ENCODE assay signal across 7 mouse cellular contexts in the genomic region with DNA sequence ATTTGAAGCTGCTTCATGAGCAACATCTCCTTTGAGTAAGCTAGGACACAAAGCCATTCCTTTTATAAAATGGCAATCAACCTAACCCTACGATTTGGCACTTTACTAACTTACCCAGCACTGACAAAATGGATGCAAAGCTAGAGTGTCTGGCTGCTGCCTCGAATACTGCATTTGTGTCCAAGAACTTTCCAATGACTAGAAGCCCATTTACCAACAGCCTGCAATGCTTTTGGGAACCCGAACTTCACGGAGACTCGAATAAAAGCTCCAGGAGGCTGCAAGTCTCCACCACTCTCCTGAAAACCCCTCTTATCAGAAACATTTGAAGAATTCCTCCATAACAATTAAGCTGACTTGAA. TPM values are rescaled to one million over a fixed set of nuclear protein-coding genes. Genes with fewer than 3 reads are reported as not detected.
DNase-seq lines count a peak whose midpoint lies in the region; ATAC-seq and TF ChIP-seq lines count a peak whose summit lies in the region.

No protein-coding gene starts in this region.

- H3K36me3 ChIP-seq in liver, adult 2 months (ENCODE audit: control insufficient read depth, insufficient read depth, low read length): no peaks in the 10 kb centered on the region
- no peaks in the 10 kb centered on the region for H3K36me3 ChIP-seq in heart, postnatal 0 days (replicated peaks; ENCODE audit: control insufficient read depth, insufficient read depth, low read length)
- no peaks in the 10 kb centered on the region for H3K36me3 ChIP-seq in midbrain, embryonic 11.5 days (ENCODE audit: control insufficient read depth, insufficient read depth, low read length)

- no peak for TF ChIP-seq EP300 in heart, postnatal 0 days (IDR thresholded peaks at IDR 0.05; ENCODE audit: low read depth)

- H3K9me3 ChIP-seq in heart, postnatal 0 days (replicated peaks; ENCODE audit: control insufficient read depth, low read length): no peaks in the 10 kb centered on the region
- no peaks in the 10 kb centered on the region; the same call in 1 of the 2 replicates for H3K9me3 ChIP-seq in midbrain, embryonic 11.5 days (ENCODE audit: control insufficient read depth, low read length)

- H3K27ac ChIP-seq in liver, adult 2 months (replicated peaks; ENCODE audit: insufficient read depth, low read depth, low read length): peak overlapping the region; percentile 31
- no peak overlapping the region; the same call in 1 of the 2 replicates for H3K27ac ChIP-seq in brown adipose tissue, adult 24 weeks (replicated peaks; ENCODE audit: low read depth, low read length)
- H3K27ac ChIP-seq in heart, postnatal 0 days (ENCODE audit: low read depth): peak overlapping the region; percentile 100
- no peak overlapping the region for H3K27ac ChIP-seq in midbrain, embryonic 11.5 days (ENCODE audit: low read depth, low read length)

- H3K4me3 ChIP-seq in liver, adult 2 months (ENCODE audit: insufficient read depth, low read depth, low read length): peak overlapping the region; percentile 88; the same call in 1 of the 2 replicates
- H3K4me3 ChIP-seq in brown adipose tissue, adult 24 weeks (ENCODE audit: insufficient read depth, low read depth, low read length): peak overlapping the region; percentile 82
- peak overlapping the region; percentile 94 for H3K4me3 ChIP-seq in heart, postnatal 0 days (ENCODE audit: low read depth, low read length)
- peak overlapping the region; percentile 99 for H3K4me3 ChIP-seq in midbrain, embryonic 11.5 days (ENCODE audit: low read depth, low read length)

- H3K9ac ChIP-seq in liver, adult 2 months (ENCODE audit: low read depth, low read length): peak overlapping the region; percentile 58; the same call in 1 of the 2 replicates
- peak overlapping the region; percentile 98 for H3K9ac ChIP-seq in heart, postnatal 0 days (replicated peaks; ENCODE audit: low read depth, low read length)
- peak overlapping the region; percentile 98 for H3K9ac ChIP-seq in midbrain, embryonic 11.5 days (ENCODE audit: low read length)

- H3K4me1 ChIP-seq in liver, adult 2 months (ENCODE audit: control insufficient read depth, insufficient read depth, low read length): peaks cover 12% of the 10 kb centered on the region
- H3K4me1 ChIP-seq in brown adipose tissue, adult 24 weeks (ENCODE audit: control insufficient read depth, insufficient read depth, insufficient read length, low read length): 0 out of 2 replicates have a peak, but pooled peaks cover 2% of the 10 kb centered on the region
- peaks cover 41% of the 10 kb centered on the region for H3K4me1 ChIP-seq in heart, postnatal 0 days (ENCODE audit: control insufficient read depth, insufficient read depth)
- peaks cover 10% of the 10 kb centered on the region; the same call in 1 of the 2 replicates for H3K4me1 ChIP-seq in midbrain, embryonic 11.5 days (ENCODE audit: control insufficient read depth, insufficient read depth, low read length)

- peak; percentile 26 for DNase-seq in liver, adult 2 months (ENCODE audit: extremely low read depth, low read depth, low spot score)
- no peak for DNase-seq in liver
- peak; percentile 30 for DNase-seq in heart, postnatal 0 days (ENCODE audit: low spot score)
- peak; percentile 87 for DNase-seq in midbrain, embryonic 11.5 days (ENCODE audit: low spot score, missing footprints)
- DNase-seq in lung, postnatal 14 days: no peak

- no peaks in the 10 kb centered on the region for H3K27me3 ChIP-seq in liver, adult 2 months (ENCODE audit: control insufficient read depth, insufficient read depth, low read length)
- H3K27me3 ChIP-seq in heart, postnatal 0 days (ENCODE audit: control insufficient read depth, insufficient read depth, low read length): no peaks in the 10 kb centered on the region
- no peaks in the 10 kb centered on the region for H3K27me3 ChIP-seq in midbrain, embryonic 11.5 days (ENCODE audit: control insufficient read depth, insufficient read depth, low read length)

- TF ChIP-seq CTCF in liver, adult 2 months (IDR thresholded peaks at IDR 0.05; ENCODE audit: low read depth, low read length): no peak
- no peak for TF ChIP-seq CTCF in heart, postnatal 0 days (IDR thresholded peaks at IDR 0.05; ENCODE audit: low read depth)

- no peak for TF ChIP-seq POLR2A in liver, adult 2 months (IDR thresholded peaks at IDR 0.05; ENCODE audit: extremely low read depth, insufficient read depth, low read length)

- H3K79me2 ChIP-seq in liver, adult 2 months (ENCODE audit: control insufficient read depth, insufficient read depth, low read length): peaks cover 33% of the 10 kb centered on the region

- H3K4me2 ChIP-seq in heart, postnatal 0 days (ENCODE audit: low read depth, low read length): peak overlapping the region; percentile 74
- peak overlapping the region; percentile 84 for H3K4me2 ChIP-seq in midbrain, embryonic 11.5 days

- no peak for ATAC-seq in heart, postnatal 0 days (ENCODE audit: insufficient read depth, low read depth)
- ATAC-seq in midbrain, embryonic 11.5 days (ENCODE audit: low FRiP score): no peak
- ATAC-seq in frontal cortex, adult (ENCODE audit: low TSS enrichment): no peak

- WGBS in liver, adult 2 months: under 1% methylated on average over 5 of the region's 5 CpGs
- 0% methylated on average over 5 of the region's 5 CpGs for WGBS in heart, postnatal 0 days
- 5% methylated on average over 5 of the region's 5 CpGs for WGBS in midbrain, embryonic 11.5 days

RNA-seq across cellular contexts. Expression of gene Tab2, which starts 1.4 kb away (rescaled TPM):
- total RNA-seq in liver, adult 2 months (2014; rRNA removed): 12.4 and 16.0 TPM in 2 replicates
- polyA plus RNA-seq in liver, adult 2 months (2012; rRNA removed): 22.9 and 24.6 TPM in 2 replicates
- 38.1 and 53.4 TPM in 2 replicates for polyA plus RNA-seq in brown adipose tissue, adult 24 weeks (2012; ENCODE audit: insufficient read depth, insufficient read length, missing spikeins)
- total RNA-seq in heart, postnatal 0 days (2014; rRNA removed; ENCODE audit: low replicate concordance): 71.6 and 87.7 TPM in 2 replicates
- polyA plus RNA-seq in heart, postnatal 0 days (2015; fragmentation: Nextera tagmentation; extraction: Ambion mirVana): 12.5 and 14.3 TPM in 2 replicates
- polyA plus RNA-seq in midbrain, embryonic 11.5 days (2014; fragmentation: Nextera tagmentation; extraction: Ambion mirVana): 21.8 and 24.6 TPM in 2 replicates

Comparison
In these comparisons a context has a peak if more than half of its experiments do, and no peak if none do; other contexts are left out.
1. DNase-seq: peak in liver, adult 2 months (single experiment), heart, postnatal 0 days (single experiment) and midbrain, embryonic 11.5 days (single experiment); none in liver (single experiment) and lung, postnatal 14 days (single experiment).
2. H3K27ac ChIP-seq: peak in liver, adult 2 months (single experiment) and heart, postnatal 0 days (single experiment); none in brown adipose tissue, adult 24 weeks (single experiment) and midbrain, embryonic 11.5 days (single experiment).
3. Peak in every context shown above with its lines, with median percentiles within 50 percentile points of each other: H3K4me3 ChIP-seq and H3K9ac ChIP-seq.